Mouse (Mus musculus): ENCODE results near the gene Foxp2.

The Foxp2 gene

DNA sequence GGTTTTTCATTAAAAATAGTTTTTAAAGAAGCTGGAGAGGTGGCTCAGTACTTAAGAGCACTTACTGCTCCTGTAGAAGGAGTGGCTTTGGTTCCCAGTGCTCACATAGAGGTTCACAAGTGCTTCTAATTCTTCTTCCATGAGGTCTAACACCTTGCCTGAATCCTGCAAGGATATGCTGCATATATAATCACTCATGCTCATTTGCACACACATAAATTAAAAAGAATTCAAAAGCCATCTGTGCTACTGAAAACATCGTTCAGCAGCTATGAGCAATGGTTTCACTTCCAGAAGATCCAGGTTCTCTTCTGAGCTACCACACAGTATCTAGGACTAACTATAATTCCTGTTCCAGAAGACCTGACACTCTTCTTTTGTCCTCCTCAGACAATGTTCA is 200.4 kb downstream of the Foxp2 start:
- DNase-seq (ENCODE audit: inconsistent age in 2 of 2, low spot score in 1 of 2) = no peak

- no peak for DNase-seq (ENCODE audit: inconsistent age in 2 of 2, low spot score in 1 of 2)
Observed at GRCm38 (mm10) chr6:15120916-15121315, 219.8 kb downstream of the Foxp2 start.

DNA sequence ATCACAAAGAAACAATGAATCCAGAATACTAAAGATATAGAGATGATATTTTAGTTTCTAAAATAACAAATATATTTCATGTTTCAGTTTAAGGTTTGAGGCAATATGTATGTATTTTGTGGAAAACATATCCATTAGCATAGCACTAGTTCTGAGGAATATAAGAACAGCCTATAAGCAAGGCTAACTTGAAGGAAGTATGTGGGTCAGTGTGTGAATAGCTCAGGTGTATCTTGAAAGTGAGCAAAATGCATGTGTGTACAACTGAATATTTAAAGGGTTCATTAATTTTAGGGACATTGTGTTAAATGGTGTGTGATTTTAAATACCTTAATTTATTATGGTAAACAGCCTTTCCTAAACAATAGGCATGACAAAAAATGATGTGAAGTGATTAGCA is 220.2 kb downstream of the Foxp2 start:
- DNase-seq (ENCODE audit: inconsistent age in 2 of 2, low spot score in 1 of 2) = no peak

GRCm38 (mm10) chr6:15130142-15130541 is 229.0 kb downstream of the Foxp2 start:
- no peak for DNase-seq (ENCODE audit: inconsistent age in 2 of 2, low spot score in 1 of 2)

GRCm38 (mm10) chr6:15142094-15142493 is 240.9 kb downstream of the Foxp2 start:
- DNase-seq (ENCODE audit: inconsistent age in 2 of 2, low spot score in 1 of 2) = no peak

- DNase-seq (ENCODE audit: inconsistent age in 2 of 2, low spot score in 1 of 2) = no peak
Observed at GRCm38 (mm10) chr6:15151619-15152018, 250.5 kb downstream of the Foxp2 start.

GRCm38 (mm10) chr6:15163508-15164053 is 262.4 kb downstream of the Foxp2 start:
- DNase-seq (ENCODE audit: inconsistent age in 2 of 2, low spot score in 1 of 2) = peak in 1 of 2 experiments; percentile 44

DNA sequence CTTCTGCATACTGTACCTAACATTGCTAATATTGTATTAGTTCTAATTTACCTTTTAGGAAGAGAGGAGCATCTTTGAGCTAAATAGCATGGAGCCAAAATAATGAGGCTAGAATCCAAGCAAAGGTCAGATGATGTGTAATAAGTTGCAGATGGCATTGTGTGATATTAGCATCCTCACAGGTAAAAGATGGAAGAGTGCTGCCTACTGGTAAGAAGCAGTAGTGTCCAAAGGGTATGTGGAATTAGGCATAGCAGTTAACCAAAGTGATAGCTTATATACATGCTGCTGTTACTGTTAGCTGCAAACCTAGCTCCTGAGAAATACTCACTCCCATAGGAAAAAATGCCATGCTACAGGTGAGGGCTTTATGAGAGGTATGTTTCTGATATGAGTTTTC is 275.6 kb downstream of the Foxp2 start:
- DNase-seq (ENCODE audit: inconsistent age in 2 of 2, low spot score in 1 of 2) = no peak

GRCm38 (mm10) chr6:15192877-15193276 is 291.7 kb downstream of the Foxp2 start:
- DNase-seq (ENCODE audit: inconsistent age in 2 of 2, low spot score in 1 of 2) = no peak

DNA sequence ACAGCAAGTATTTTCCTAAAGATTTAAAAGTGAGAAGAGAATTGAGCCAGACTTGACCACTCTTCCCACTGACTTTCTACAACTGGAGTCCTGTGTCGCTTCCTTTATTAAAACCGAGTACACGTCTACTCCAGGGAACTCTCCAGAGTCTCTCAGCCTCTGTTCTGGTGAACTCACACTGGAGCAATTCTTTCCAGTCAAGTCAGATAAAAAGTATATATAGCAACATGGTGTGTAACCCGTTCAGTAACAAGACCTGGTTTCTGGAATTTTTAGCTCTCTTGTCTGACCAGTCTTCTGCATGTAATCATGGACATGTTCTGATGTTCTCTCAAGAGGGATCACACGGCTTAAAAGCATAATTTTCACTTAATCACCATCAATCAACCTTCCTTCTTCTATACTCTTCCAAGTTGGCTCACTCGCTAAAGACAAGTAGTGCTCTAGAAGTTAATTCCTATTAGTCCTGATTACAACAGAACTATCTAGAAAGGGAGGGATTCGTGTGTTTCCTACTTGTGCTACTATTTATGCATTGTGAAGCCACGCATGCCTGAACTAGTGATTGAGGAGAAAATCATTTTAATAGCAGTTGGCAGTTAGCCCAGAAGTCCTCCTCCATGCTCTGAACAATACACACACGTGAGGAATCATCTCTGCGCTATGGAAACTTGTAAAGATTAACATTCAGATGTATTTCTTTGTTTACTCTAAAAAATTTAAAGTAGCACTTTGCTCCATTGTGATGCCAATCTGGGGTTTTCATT is 341.2 kb downstream of the Foxp2 start:
- DNase-seq (ENCODE audit: inconsistent age in 2 of 2, low spot score in 1 of 2) = no peak

DNA sequence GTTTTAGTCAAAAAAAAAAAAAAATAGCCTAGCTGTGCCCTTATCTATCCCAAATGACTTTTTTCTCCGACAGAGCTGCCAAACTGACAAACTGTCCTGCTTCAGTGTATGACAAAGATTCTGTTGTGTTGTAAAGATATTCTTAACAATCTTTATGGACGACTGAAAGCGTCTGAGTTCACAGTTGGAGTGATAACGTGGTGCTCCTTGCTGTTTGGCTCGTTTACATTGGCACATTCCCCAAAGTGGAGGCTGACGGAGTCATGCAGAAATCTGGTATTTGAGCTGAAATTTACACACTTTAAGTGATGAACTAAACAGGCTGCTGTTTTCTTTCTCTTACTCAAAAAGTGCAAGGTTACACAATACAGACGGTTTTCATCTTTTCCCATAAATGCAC is 356.2 kb downstream of the Foxp2 start:
- peak in 1 of 2 experiments; percentile 40 for DNase-seq (ENCODE audit: inconsistent age in 2 of 2, low spot score in 1 of 2)

- no peak for DNase-seq (ENCODE audit: inconsistent age in 2 of 2, low spot score in 1 of 2)
Observed at GRCm38 (mm10) chr6:15257893-15258292, 356.7 kb downstream of the Foxp2 start.

GRCm38 (mm10) chr6:15268136-15268535 is 367.0 kb downstream of the Foxp2 start:
- DNase-seq (ENCODE audit: inconsistent age in 2 of 2, low spot score in 1 of 2) = no peak

DNA sequence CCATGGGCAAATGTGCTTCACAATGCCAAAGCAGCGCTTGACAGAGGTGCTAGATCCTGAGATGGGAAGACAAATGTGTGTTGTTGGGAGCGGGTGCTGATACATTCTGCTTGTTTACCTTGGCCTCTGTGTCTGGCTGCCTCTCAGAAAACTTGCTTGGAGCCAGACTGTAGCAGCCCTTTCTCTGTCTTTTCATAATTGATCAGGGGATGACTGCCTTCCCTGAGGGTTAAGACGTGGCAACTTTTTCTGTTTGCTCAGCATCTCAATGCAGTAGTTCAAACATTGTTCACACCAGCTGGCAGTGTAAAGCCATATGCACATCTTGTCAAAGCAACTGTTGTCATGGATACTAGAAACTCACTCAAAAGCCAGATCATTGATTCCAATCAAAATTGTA is 384.1 kb downstream of the Foxp2 start:
- DNase-seq (ENCODE audit: inconsistent age in 2 of 2, low spot score in 1 of 2) = peak in 1 of 2 experiments; percentile 32

GRCm38 (mm10) chr6:15294081-15294480 is 392.9 kb downstream of the Foxp2 start:
- DNase-seq (ENCODE audit: inconsistent age in 2 of 2, low spot score in 1 of 2) = no peak

- DNase-seq (ENCODE audit: inconsistent age in 2 of 2, low spot score in 1 of 2) = peak in 1 of 2 experiments; percentile 28
Observed at GRCm38 (mm10) chr6:15299279-15299678, 398.1 kb downstream of the Foxp2 start.

DNA sequence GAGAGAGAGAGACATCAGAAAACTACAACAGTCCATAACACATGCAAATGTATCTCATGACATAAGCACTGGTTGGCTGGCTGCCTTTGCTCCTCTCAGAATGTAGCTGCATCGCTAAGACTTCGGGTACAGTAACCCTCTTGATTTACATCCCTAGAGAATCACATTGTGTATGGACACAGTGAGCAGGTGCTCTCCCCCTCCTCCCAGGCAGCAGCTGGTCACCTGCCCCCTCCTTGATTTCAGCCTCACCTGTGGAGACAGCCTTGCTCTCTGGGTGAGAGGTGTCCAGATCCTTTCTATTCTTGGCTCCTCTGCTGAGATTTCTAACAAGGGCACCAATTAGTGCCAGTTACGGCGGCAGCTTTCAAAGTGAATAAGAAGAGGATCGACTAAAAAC is 409.5 kb downstream of the Foxp2 start:
- DNase-seq (ENCODE audit: inconsistent age in 2 of 2, low spot score in 1 of 2) = no peak

- DNase-seq (ENCODE audit: inconsistent age in 2 of 2, low spot score in 1 of 2) = no peak
Observed at GRCm38 (mm10) chr6:15316948-15317347, 415.8 kb downstream of the Foxp2 start.

- no peak for DNase-seq (ENCODE audit: inconsistent age in 2 of 2, low spot score in 1 of 2)
Observed at GRCm38 (mm10) chr6:15318343-15318742, 417.2 kb downstream of the Foxp2 start.

GRCm38 (mm10) chr6:15321551-15321974 is 420.4 kb downstream of the Foxp2 start:
- DNase-seq (ENCODE audit: inconsistent age in 2 of 2, low spot score in 1 of 2) = peak; percentile 7 to 55

DNA sequence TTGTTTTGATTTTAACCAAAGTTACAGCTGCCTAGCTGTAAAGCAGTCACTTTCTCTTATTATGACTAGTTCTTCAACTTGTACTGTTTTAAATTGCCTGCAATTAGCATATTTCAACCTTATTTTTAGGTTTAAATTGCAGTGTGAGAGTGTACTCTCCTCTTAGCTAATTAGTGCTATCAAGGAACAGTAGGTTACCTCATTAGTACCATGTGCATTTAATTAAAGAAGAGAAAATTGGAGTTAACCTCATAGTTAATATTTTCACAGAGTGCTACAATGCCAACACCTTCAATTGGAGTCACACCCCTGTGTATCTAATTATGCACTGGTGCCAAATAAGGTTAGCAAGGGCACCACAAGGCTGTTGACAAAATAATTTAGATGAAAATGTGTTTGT is 421.9 kb downstream of the Foxp2 start:
- no peak for DNase-seq (ENCODE audit: inconsistent age in 2 of 2, low spot score in 1 of 2)

- no peak for DNase-seq (ENCODE audit: inconsistent age in 2 of 2, low spot score in 1 of 2)
Observed at GRCm38 (mm10) chr6:15347705-15348104, 446.6 kb downstream of the Foxp2 start.

DNA sequence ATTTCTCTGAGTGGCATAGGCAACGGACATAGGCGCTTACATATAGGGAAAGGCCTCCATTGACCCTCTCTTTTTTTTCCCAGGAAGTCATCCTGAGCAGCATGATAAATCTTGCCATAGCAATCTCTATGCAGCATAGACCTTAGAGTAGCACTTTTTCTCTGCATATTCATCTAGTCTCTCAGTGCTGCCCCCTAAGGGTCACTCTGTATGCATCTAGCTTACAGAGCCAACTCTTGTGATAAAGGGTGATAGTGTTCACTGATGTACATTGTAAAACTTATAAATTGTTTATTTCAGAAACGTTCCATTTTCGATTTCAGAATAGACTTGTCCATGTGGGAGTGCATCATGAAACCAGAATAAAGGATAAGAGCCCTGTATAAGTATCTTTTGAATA is 454.7 kb downstream of the Foxp2 start:
- DNase-seq (ENCODE audit: inconsistent age in 2 of 2, low spot score in 1 of 2) = no peak

Measured in adrenal gland, adult (tissue).